Mouse (Mus musculus): Measurements from ENCODE around the gene 1700001O22Rik.

DNA sequence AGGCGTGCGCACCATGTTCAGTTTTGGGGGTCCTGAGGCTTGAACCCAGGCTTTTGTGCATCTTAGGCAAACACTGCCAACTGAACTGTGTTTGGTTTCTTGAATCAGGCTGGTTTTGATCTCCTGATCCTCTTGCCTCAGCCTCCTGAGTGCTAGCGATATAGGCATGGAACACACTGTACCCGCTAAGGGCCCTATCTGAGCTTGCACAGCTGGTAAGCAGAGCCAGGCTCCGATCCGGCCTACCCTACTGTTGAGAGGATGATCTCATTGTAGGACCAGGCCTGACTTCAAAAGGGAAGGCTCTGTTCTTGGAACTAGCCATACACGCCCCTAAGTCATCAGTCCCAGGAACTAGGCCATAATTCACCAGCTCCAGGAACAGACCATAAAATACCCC is 7.1 kb upstream of the 1700001O22Rik start:
- TF ChIP-seq MYOD1 (IDR thresholded peaks at IDR 0.05; ENCODE audit: control insufficient read depth in 1 of 3, insufficient read length in 2 of 3, low read depth in 2 of 3) (no peak), POLR2A (IDR thresholded peaks at IDR 0.05; ENCODE audit: insufficient read length, low read depth) (no peak), MAX (IDR thresholded peaks at IDR 0.05; ENCODE audit: low read depth) (no peak), USF1 (IDR thresholded peaks at IDR 0.05; ENCODE audit: low read depth) (no peak), POLR2AphosphoS2 (IDR thresholded peaks at IDR 0.05; ENCODE audit: insufficient read length, low read depth) (no peak), MYOG (IDR thresholded peaks at IDR 0.05; ENCODE audit: control insufficient read depth in 1 of 3, insufficient read depth in 1 of 3, insufficient read length in 2 of 3, low read depth in 2 of 3) (no peak), TCF12 (IDR thresholded peaks at IDR 0.05; ENCODE audit: insufficient read depth, poor library complexity, severe bottlenecking) (no peak), E2F4 (IDR thresholded peaks at IDR 0.05; ENCODE audit: insufficient read depth) (no peak), SRF (IDR thresholded peaks at IDR 0.05; ENCODE audit: control insufficient read depth, insufficient read length, low read depth) (no peak)

Data from myocyte (in vitro differentiated cells).